Mouse (Mus musculus) liver, embryonic 15.5 days (tissue): Measurements from ENCODE around the gene Kcnd2. TPM values are rescaled to one million over a fixed set of nuclear protein-coding genes. Genes with fewer than 3 reads are reported as not detected.

Experiments
- ATAC-seq: fragments of 200-750 bp; cut with Nextera tagmentation; 2 replicates; pipeline ENCODE4 v1.8.0; 2017; ENCODE audit warnings: moderate number of reproducible peaks, mild to moderate bottlenecking, moderate library complexity; ENCODE audit not compliant: insufficient read depth
- H3K27ac ChIP-seq: fragments of 300-500 bp; sonication (generic); replicated peaks from 2 replicates; pipeline ENCODE4 v1.5.1; 2015; ENCODE audit warnings: mild to moderate bottlenecking, inconsistent platforms
- H3K27me3 ChIP-seq: fragments of 300-500 bp; sonication (generic); 2 replicates; pipeline ENCODE4 v1.6.1; 2015; ENCODE audit warnings: mild to moderate bottlenecking, inconsistent platforms
- H3K36me3 ChIP-seq: fragments of 300-500 bp; sonication (generic); replicated peaks from 2 replicates; pipeline ENCODE4 v1.6.1; 2015; ENCODE audit warnings: moderate library complexity, mild to moderate bottlenecking, inconsistent platforms
- H3K4me1 ChIP-seq: fragments of 300-500 bp; sonication (generic); replicated peaks from 2 replicates; pipeline ENCODE4 v1.6.1; 2015; ENCODE audit warnings: inconsistent platforms
- H3K4me2 ChIP-seq: fragments of 300-500 bp; sonication (generic); 2 replicates; pipeline ENCODE4 v1.6.1; 2015; ENCODE audit warnings: moderate library complexity, mild to moderate bottlenecking, inconsistent platforms
- H3K4me3 ChIP-seq: fragments of 300-500 bp; sonication (generic); replicated peaks from 2 replicates; pipeline ENCODE4 v1.5.1; 2015; ENCODE audit warnings: mild to moderate bottlenecking, inconsistent platforms
- H3K9ac ChIP-seq: fragments of 300-500 bp; sonication (generic); 2 replicates; pipeline ENCODE4 v1.6.1; 2015; ENCODE audit warnings: moderate library complexity, mild to moderate bottlenecking, inconsistent platforms
- H3K9me3 ChIP-seq: fragments of 300-500 bp; sonication (generic); replicated peaks from 2 replicates; pipeline ENCODE4 v1.6.1; 2016; ENCODE audit warnings: inconsistent platforms
- WGBS: fragments of 180-500 bp; shearing (Covaris S2); methylation state at CpG from one replicate; pipeline ENCODE4 v1.1.7; 2015; ENCODE audit warnings: mixed read lengths; ENCODE audit not compliant: insufficient replicate concordance; 5-methylcytosine and 5-hydroxymethylcytosine counted together
- polyA plus RNA-seq: library from polyadenylated mRNA; unstranded; fragments of >200 nt; fragmentation: Nextera tagmentation; extraction: Ambion mirVana; gene quantifications from 2 replicates; pipeline ENCODE4 v1.2.1, GENCODE M21; 2015

Gene Kcnd2
- 0.02 and 0.03 TPM in 2 replicates for polyA plus RNA-seq

DNA sequence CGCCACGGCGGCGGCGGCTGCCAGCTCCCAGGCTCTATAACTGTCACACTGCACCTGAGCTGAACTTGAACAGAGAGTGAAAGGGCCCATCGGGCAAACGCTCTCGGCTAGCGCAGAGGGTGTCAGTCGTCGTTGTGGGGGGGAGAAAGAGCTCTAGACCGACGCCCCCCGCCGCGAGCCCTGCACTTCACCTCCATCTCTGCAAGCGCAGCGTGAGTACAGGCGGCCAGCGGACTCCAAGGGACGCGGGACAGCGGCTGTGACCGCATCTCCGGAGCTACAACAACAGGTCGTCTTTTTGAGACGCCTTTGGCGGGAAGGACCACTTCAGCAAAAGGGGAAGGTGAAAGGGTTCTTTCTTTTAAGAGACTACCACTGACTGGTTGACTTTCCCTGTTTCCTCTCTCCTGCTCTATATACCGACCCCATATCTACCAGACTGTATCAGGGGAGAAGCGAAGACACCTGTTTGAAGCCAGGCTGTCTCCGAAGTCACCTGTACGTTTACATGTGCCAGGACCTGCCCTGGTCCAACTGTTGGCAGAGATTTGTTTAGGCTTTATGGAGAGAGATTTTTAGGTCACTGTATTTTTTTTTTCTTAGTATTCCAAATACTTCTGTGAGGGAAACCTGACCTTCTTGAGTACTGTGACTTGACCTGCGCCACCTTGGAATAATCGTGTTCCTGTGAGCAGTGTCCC is at the start of gene Kcnd2:
Kcnd2 (plus strand) TSS at position 13 of the 701 bp plus-strand sequence.
- Histone ChIP-seq H3K4me3 (peak within 1 kb of the TSS; percentile 44), H3K4me1 (no peaks in the 10 kb centered on the region), H3K36me3 (no peaks in the 10 kb centered on the region), H3K27me3 (peaks cover 33% of the 10 kb centered on the region), H3K4me2 (peak within 1 kb of the TSS; percentile 63), H3K9ac (no peak within 1 kb of the TSS), H3K9me3 (no peaks in the 10 kb centered on the region), H3K27ac (no peak within 1 kb of the TSS)
- ATAC-seq = no peak
- 10% methylated on average over 34 of the region's 34 CpGs for WGBS

DNA sequence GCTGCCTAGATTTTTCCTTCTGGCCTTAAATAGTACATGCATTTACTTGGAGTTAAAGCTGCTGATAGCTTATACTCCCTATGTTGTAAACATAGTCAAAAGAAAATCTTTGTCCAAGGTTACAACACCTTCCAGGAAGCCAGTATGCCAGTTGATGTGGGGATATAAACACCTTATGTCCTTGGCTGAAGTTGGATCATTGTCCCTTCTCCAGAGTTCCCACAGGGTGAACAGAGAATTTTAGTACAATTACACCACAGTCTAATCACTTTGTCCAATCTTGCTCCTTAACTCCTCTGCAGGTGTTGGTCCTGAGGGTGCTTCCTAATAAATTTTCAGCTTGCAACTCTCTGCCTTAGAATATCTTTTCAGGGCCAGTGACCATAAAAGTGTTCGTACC is 48.7 kb upstream of the Kcnd2 start:
- no peak overlapping the region for H3K4me3 ChIP-seq
- H3K9ac ChIP-seq = no peak overlapping the region
- WGBS = 40% methylated on average over 1 of the region's 1 CpGs

DNA sequence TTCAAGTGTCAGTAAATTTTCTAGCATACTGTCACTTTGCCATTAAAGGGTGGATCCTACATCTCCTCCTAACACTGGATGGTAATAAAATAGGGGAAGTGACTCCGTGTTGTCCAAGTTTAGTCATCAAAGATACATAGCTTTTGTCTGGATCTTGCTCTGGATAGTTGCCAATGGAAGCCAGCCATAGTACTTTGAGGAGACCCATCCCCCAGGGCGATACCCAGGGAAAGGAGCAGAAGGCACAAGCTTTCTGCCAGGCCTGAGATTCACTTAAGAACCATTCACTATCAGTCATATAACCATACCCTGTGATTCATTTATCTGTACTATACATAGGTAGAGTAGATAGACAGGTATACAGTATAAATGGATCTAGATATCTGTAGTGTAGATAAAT is 20.0 kb upstream of the Kcnd2 start:
- Histone ChIP-seq H3K4me2 (no peak overlapping the region), H3K27ac (no peak overlapping the region), H3K4me1 (no peaks in the 10 kb centered on the region), H3K4me3 (no peak overlapping the region), H3K9me3 (no peaks in the 10 kb centered on the region), H3K27me3 (no peaks in the 10 kb centered on the region), H3K9ac (no peak overlapping the region), H3K36me3 (no peaks in the 10 kb centered on the region)
- WGBS = 40% methylated on average over 2 of the region's 2 CpGs
- ATAC-seq = no peak

More for the DNA sequence above, 48.7 kb upstream of the Kcnd2 start:
- Histone ChIP-seq H3K4me2 (no peak overlapping the region), H3K9me3 (no peaks in the 10 kb centered on the region), H3K4me1 (no peaks in the 10 kb centered on the region), H3K27ac (no peak overlapping the region), H3K27me3 (no peaks in the 10 kb centered on the region), H3K36me3 (no peaks in the 10 kb centered on the region)
- ATAC-seq = no peak

DNA sequence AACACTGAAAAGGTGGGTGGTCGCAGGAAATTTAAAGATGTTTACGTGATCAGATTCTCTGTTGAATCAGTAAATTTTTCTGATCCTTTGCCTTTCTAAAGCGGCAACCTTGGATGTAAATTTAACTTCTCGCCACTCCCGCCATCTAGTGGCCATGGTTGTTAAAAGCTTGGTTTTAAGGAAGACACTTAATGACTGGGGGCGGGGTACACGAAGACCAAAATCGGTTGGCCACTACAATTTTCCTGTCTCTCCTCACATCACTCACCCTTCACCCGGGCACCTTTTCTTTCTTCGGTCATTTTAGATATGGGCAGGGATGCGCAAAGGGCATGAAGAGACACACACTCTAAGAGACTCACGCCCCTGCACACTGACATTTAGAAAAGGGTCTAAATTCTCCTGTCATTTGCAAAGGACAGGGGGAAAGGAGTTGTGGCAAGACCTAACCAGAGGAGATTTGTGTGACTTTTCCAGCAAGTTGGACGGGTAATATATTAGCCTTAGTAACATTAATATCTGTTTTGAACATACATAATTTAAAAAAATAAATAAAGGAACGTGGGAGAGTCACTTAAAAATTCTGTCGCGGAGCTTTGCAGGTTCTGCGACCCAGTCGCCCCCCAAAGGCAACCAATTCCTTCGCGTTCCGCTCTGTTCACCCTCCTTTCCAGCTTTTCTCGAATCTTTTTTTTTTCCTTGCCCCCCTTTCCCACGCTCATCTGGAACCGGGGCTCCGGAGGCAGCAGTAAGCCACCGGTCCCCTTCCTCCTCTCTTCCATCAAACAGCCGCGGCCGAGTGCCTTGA is 1.2 kb upstream of the Kcnd2 start:
- no peaks in the 10 kb centered on the region for H3K36me3 ChIP-seq
- H3K4me3 ChIP-seq = peak overlapping the region; percentile 44
- H3K4me1 ChIP-seq = no peaks in the 10 kb centered on the region
- ATAC-seq = no peak
- H3K27me3 ChIP-seq = peaks cover 33% of the 10 kb centered on the region
- WGBS = 2% methylated on average over 29 of the region's 29 CpGs
- H3K9ac ChIP-seq = no peak overlapping the region
- no peaks in the 10 kb centered on the region for H3K9me3 ChIP-seq
- H3K27ac ChIP-seq = no peak overlapping the region
- peak overlapping the region; percentile 63 for H3K4me2 ChIP-seq

DNA sequence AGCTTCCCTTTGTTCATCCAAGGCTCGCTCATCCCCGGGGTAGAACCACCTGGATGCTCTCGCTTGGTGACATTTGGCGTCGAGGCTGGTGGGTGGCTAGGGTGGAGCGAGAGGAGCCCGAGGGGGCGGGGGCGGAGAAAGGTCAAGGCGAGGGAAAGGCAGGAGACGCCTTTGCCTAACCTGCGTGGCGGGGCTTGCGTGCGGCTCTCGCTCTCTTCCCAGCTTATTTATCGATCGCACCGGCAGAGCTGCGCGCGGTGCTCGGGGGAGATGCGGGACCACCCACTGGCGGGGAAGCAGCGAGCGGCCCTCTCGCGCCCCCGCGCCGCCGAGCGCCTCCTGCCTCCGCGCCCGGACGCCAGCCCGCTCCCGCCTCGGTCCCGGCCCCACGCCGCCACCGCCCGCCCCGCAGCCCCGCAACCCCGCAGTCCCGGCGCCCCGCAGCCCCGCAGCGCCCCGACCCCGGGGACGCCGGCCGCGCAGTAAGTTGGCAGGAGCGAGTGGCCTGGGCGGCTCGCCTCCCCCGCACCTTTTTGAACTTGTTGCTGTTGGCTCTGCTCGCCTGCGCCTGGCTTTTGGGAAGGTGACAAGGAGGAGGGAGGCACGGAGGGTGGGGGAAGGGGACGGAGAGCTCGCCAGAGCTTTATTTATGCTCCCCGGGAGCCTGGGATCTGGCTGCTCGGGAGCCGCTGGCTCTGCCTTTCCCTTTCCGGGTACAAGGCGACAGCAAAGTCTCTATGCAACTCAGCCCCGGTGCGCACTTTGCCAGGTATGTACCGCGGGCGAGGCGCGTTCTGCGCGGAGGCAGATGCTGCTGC is 421 bp upstream of the Kcnd2 start:
- no peak for ATAC-seq
- H3K27ac ChIP-seq = no peak overlapping the region
- H3K4me1 ChIP-seq = no peaks in the 10 kb centered on the region
- H3K9me3 ChIP-seq = no peaks in the 10 kb centered on the region
- no peaks in the 10 kb centered on the region for H3K36me3 ChIP-seq
- peak overlapping the region; percentile 63 for H3K4me2 ChIP-seq
- WGBS = 1% methylated on average over 70 of the region's 83 CpGs
- H3K4me3 ChIP-seq = peak overlapping the region; percentile 44
- H3K27me3 ChIP-seq = peaks cover 33% of the 10 kb centered on the region
- no peak overlapping the region for H3K9ac ChIP-seq

DNA sequence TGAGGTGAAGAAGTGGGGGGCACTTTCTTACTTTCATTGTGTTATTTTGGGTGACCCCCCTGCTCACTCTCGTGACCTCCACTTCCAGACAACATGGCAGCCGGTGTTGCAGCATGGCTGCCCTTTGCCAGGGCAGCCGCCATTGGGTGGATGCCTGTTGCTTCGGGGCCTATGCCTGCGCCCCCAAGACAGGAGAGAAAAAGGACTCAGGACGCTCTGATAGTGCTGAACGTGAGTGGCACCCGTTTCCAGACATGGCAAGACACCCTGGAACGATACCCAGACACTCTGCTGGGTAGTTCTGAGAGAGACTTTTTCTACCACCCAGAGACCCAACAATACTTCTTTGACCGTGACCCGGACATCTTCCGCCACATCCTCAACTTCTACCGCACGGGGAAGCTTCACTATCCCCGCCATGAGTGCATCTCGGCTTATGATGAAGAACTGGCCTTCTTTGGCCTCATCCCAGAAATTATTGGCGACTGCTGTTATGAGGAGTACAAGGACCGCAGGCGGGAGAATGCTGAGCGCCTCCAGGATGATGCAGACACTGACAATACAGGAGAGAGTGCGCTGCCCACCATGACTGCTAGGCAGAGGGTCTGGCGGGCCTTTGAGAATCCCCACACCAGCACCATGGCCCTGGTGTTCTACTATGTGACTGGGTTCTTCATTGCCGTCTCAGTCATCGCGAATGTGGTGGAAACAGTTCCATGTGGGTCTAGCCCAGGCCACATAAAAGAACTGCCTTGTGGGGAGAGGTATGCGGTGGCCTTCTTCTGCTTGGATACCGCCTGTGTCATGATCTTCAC is 1.1 kb downstream of the Kcnd2 start:
- H3K4me2 ChIP-seq = no peak overlapping the region
- no peaks in the 10 kb centered on the region for H3K9me3 ChIP-seq
- H3K4me1 ChIP-seq = no peaks in the 10 kb centered on the region
- H3K27ac ChIP-seq = no peak overlapping the region
- 69% methylated on average over 27 of the region's 27 CpGs for WGBS
- no peaks in the 10 kb centered on the region for H3K36me3 ChIP-seq
- peaks cover 33% of the 10 kb centered on the region for H3K27me3 ChIP-seq
- H3K9ac ChIP-seq = no peak overlapping the region
- no peak overlapping the region for H3K4me3 ChIP-seq
- ATAC-seq = no peak

DNA sequence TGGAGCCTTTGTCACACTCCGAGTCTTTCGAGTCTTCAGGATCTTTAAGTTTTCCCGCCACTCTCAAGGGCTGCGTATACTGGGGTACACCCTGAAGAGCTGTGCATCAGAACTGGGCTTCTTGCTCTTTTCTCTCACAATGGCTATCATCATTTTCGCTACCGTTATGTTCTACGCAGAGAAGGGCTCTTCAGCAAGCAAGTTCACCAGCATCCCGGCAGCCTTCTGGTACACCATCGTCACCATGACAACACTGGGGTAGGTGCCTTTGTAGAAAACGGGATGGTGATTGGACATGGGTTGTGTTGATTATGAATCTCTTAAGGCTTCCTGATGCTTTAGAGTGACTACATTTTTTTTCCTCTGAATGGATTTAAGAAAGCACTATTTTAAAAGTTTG is 1.9 kb downstream of the Kcnd2 start:
- H3K4me3 ChIP-seq = no peak overlapping the region
- no peak overlapping the region for H3K4me2 ChIP-seq
- no peaks in the 10 kb centered on the region for H3K36me3 ChIP-seq
- ATAC-seq = no peak
- H3K4me1 ChIP-seq = no peaks in the 10 kb centered on the region
- H3K9me3 ChIP-seq = no peaks in the 10 kb centered on the region
- 66% methylated on average over 10 of the region's 10 CpGs for WGBS
- H3K9ac ChIP-seq = no peak overlapping the region
- H3K27ac ChIP-seq = no peak overlapping the region
- peaks cover 33% of the 10 kb centered on the region for H3K27me3 ChIP-seq

DNA sequence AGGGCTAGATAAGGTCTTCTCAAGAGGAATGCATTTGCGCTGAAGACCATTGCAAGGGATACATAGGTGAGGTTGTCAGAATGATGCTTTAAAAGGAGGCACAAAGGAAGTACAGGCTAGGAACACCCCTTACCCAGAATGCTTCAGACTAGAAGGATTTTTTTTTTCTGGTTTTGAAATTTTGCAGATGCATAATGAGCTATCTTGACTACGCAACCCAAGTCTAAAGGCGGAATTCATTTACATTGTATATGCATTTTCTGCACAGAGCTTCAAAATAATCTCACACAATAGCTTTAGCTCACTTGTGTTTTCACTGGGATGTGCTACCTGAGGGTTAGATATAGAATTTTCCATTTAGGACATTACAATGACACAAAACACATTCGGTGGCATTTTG is 10.8 kb downstream of the Kcnd2 start:
- H3K27ac ChIP-seq = no peak overlapping the region
- H3K27me3 ChIP-seq = no peaks in the 10 kb centered on the region
- H3K4me2 ChIP-seq = no peak overlapping the region
- ATAC-seq = no peak
- H3K36me3 ChIP-seq = no peaks in the 10 kb centered on the region
- no peaks in the 10 kb centered on the region for H3K4me1 ChIP-seq
- H3K4me3 ChIP-seq = no peak overlapping the region
- 88% methylated on average over 4 of the region's 4 CpGs for WGBS
- no peaks in the 10 kb centered on the region for H3K9me3 ChIP-seq
- no peak overlapping the region for H3K9ac ChIP-seq

DNA sequence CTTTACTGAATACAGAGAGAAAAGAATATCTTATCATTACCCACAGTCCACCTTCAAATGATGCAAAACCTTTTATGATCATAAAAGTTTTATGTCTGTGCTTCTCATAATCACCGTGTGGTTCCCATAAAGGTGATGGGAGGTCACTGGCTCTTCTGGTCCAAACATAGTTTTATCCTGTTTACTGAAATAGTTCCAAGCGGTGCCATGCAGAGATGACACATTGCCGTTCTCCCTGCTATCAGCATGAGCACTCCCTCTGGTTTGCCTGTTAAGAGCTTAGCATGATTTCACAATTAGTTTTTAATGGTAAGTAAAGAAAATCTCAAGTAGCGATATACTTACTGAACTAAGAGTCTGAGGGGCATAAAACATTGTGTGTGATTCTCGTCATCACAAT is 43.7 kb downstream of the Kcnd2 start:
- ATAC-seq = no peak
- Histone ChIP-seq H3K4me3 (no peak overlapping the region), H3K27ac (no peak overlapping the region), H3K4me1 (no peaks in the 10 kb centered on the region), H3K27me3 (no peaks in the 10 kb centered on the region), H3K9me3 (no peaks in the 10 kb centered on the region), H3K9ac (no peak overlapping the region), H3K4me2 (no peak overlapping the region), H3K36me3 (no peaks in the 10 kb centered on the region)
- WGBS = 62% methylated on average over 5 of the region's 5 CpGs

DNA sequence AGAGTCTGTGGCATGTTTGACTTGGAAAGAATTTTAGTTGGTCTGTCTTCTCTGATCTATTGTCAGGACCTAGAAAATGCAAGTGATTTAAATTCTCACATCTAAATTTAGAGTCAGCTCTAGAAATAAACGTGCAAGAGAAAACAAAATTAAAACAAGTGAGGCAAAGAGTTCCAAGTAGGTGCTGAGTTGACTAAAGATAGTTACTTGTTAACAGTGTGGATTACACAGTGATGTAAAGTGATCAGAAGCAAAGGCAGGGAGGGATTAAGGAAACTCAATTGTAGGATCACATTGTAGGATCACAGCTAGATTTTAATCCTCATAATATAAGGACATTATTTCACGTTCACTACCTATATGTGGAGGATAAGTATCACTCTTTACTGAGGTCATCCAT is 52.6 kb downstream of the Kcnd2 start:
- H3K4me3 ChIP-seq = no peak overlapping the region
- H3K9ac ChIP-seq = no peak overlapping the region
- no peak overlapping the region for H3K27ac ChIP-seq
- no peaks in the 10 kb centered on the region for H3K36me3 ChIP-seq
- no peaks in the 10 kb centered on the region for H3K9me3 ChIP-seq
- ATAC-seq = no peak
- 30% methylated on average over 2 of the region's 2 CpGs for WGBS
- no peaks in the 10 kb centered on the region for H3K27me3 ChIP-seq
- no peaks in the 10 kb centered on the region for H3K4me1 ChIP-seq
- H3K4me2 ChIP-seq = no peak overlapping the region
